Mouse (Mus musculus): ENCODE measurements at regions not wholly inside any gene's neighbourhood (a gene's known extent, or its start where the extent isn't known, plus 50 kb on each side); places are given as distances from the start of the nearest gene placed in this dataset.
"Not testable (repeated sequence)": the region's sequence is repeated elsewhere in the genome, so short reads cannot be mapped to it uniquely, and the experiment has no call there.

- Histone ChIP-seq H3K4me1 (ENCODE audit: insufficient read depth, low read depth, low read length) (no peaks in the 10 kb centered on the region), H3K4me3 (ENCODE audit: low read depth, low read length) (no peak overlapping the region), H3K36me3 (replicated peaks) (no peaks in the 10 kb centered on the region), H3K9me3 (replicated peaks) (no peaks in the 10 kb centered on the region), H3K27me3 (ENCODE audit: insufficient read depth, low read length) (0 out of 2 replicates have a peak, but pooled peaks cover 2% of the 10 kb centered on the region)
- DNase-seq (ENCODE audit: low spot score) (no peak), ATAC-seq (ENCODE audit: extremely low read depth, insufficient number of reproducible peaks, low FRiP score, poor library complexity, severe bottlenecking) (no peak)
- TF ChIP-seq GATA2 (IDR thresholded peaks at IDR 0.05; ENCODE audit: borderline replicate concordance, low read depth, low read length) (no peak), GATA1 (IDR thresholded peaks at IDR 0.05; ENCODE audit: borderline replicate concordance, low read length) (no peak), TAL1 (conservative IDR thresholded peaks at IDR 0.05; ENCODE audit: low read depth, low read length) (no peak), POLR2AphosphoS5 (IDR thresholded peaks at IDR 0.05; ENCODE audit: insufficient replicate concordance, low read depth, low read length) (no peak), CTCF (IDR thresholded peaks at IDR 0.05; ENCODE audit: low read depth, low read length) (no peak)
Measured at GRCm38 (mm10) chr10:23733679-23734078, 53.4 kb downstream of the Rps12 start.

GRCm38 (mm10) chr10:23725960-23726714 is 60.9 kb downstream of the Rps12 start:
- not testable (repeated sequence) for DNase-seq (ENCODE audit: low spot score); H3K27me3 ChIP-seq (ENCODE audit: insufficient read depth, low read length); ATAC-seq (ENCODE audit: extremely low read depth, insufficient number of reproducible peaks, low FRiP score, poor library complexity, severe bottlenecking); H3K36me3 ChIP-seq (replicated peaks); H3K4me3 ChIP-seq (ENCODE audit: low read depth, low read length); H3K9me3 ChIP-seq (replicated peaks); H3K4me1 ChIP-seq (ENCODE audit: insufficient read depth, low read depth, low read length)

- Histone ChIP-seq H3K36me3 (replicated peaks) (no peaks in the 10 kb centered on the region), H3K9me3 (replicated peaks) (no peaks in the 10 kb centered on the region), H3K27me3 (ENCODE audit: insufficient read depth, low read length) (no peaks in the 10 kb centered on the region), H3K4me3 (ENCODE audit: low read depth, low read length) (no peak overlapping the region), H3K4me1 (ENCODE audit: insufficient read depth, low read depth, low read length) (no peaks in the 10 kb centered on the region)
- DNase-seq (ENCODE audit: low spot score) = no peak
- ATAC-seq (ENCODE audit: extremely low read depth, insufficient number of reproducible peaks, low FRiP score, poor library complexity, severe bottlenecking) = no peak
- TF ChIP-seq GATA2 (IDR thresholded peaks at IDR 0.05; ENCODE audit: borderline replicate concordance, low read depth, low read length) (no peak), POLR2AphosphoS5 (IDR thresholded peaks at IDR 0.05; ENCODE audit: insufficient replicate concordance, low read depth, low read length) (no peak), GATA1 (IDR thresholded peaks at IDR 0.05; ENCODE audit: borderline replicate concordance, low read length) (no peak), TAL1 (conservative IDR thresholded peaks at IDR 0.05; ENCODE audit: low read depth, low read length) (no peak), CTCF (IDR thresholded peaks at IDR 0.05; ENCODE audit: low read depth, low read length) (no peak)
Measured at GRCm38 (mm10) chr10:23718124-23718523, 69.0 kb downstream of the Rps12 start.

GRCm38 (mm10) chr10:23715511-23715910 is 71.6 kb downstream of the Rps12 start:
- DNase-seq (ENCODE audit: low spot score) (no peak), ATAC-seq (ENCODE audit: extremely low read depth, insufficient number of reproducible peaks, low FRiP score, poor library complexity, severe bottlenecking) (no peak)
- Histone ChIP-seq H3K36me3 (replicated peaks) (no peaks in the 10 kb centered on the region), H3K4me3 (ENCODE audit: low read depth, low read length) (no peak overlapping the region), H3K27me3 (ENCODE audit: insufficient read depth, low read length) (peaks cover 5% of the 10 kb centered on the region; the same call in 1 of the 2 replicates), H3K9me3 (replicated peaks) (no peaks in the 10 kb centered on the region), H3K4me1 (ENCODE audit: insufficient read depth, low read depth, low read length) (no peaks in the 10 kb centered on the region)
- no peak for TF ChIP-seq CTCF (IDR thresholded peaks at IDR 0.05; ENCODE audit: low read depth, low read length)
- TF ChIP-seq GATA1 (IDR thresholded peaks at IDR 0.05; ENCODE audit: borderline replicate concordance, low read length) = no peak
- TF ChIP-seq TAL1 (conservative IDR thresholded peaks at IDR 0.05; ENCODE audit: low read depth, low read length) = no peak
- TF ChIP-seq GATA2 (IDR thresholded peaks at IDR 0.05; ENCODE audit: borderline replicate concordance, low read depth, low read length) = no peak
- TF ChIP-seq POLR2AphosphoS5 (IDR thresholded peaks at IDR 0.05; ENCODE audit: insufficient replicate concordance, low read depth, low read length) = no peak

- peaks cover 5% of the 10 kb centered on the region; the same call in 1 of the 2 replicates for H3K27me3 ChIP-seq (ENCODE audit: insufficient read depth, low read length)
- DNase-seq (ENCODE audit: low spot score) (no peak), ATAC-seq (ENCODE audit: extremely low read depth, insufficient number of reproducible peaks, low FRiP score, poor library complexity, severe bottlenecking) (no peak)
- H3K4me1 ChIP-seq (ENCODE audit: insufficient read depth, low read depth, low read length) = no peaks in the 10 kb centered on the region
- no peak overlapping the region for H3K4me3 ChIP-seq (ENCODE audit: low read depth, low read length)
- TF ChIP-seq TAL1 (conservative IDR thresholded peaks at IDR 0.05; ENCODE audit: low read depth, low read length) = no peak
- TF ChIP-seq POLR2AphosphoS5 (IDR thresholded peaks at IDR 0.05; ENCODE audit: insufficient replicate concordance, low read depth, low read length) = no peak
- no peak for TF ChIP-seq CTCF (IDR thresholded peaks at IDR 0.05; ENCODE audit: low read depth, low read length)
- TF ChIP-seq GATA2 (IDR thresholded peaks at IDR 0.05; ENCODE audit: borderline replicate concordance, low read depth, low read length) = no peak
- TF ChIP-seq GATA1 (IDR thresholded peaks at IDR 0.05; ENCODE audit: borderline replicate concordance, low read length) = no peak
- no peaks in the 10 kb centered on the region for H3K36me3 ChIP-seq (replicated peaks)
- no peaks in the 10 kb centered on the region for H3K9me3 ChIP-seq (replicated peaks)
Measured at GRCm38 (mm10) chr10:23715101-23715500, 72.0 kb downstream of the Rps12 start.

- no peak for DNase-seq (ENCODE audit: low spot score)
- no peak for ATAC-seq (ENCODE audit: extremely low read depth, insufficient number of reproducible peaks, low FRiP score, poor library complexity, severe bottlenecking)
Measured at GRCm38 (mm10) chr10:23712691-23713378, 74.2 kb downstream of the Rps12 start.

More at GRCm38 (mm10) chr10:23712691-23713378, 74.2 kb downstream of the Rps12 start:
- Histone ChIP-seq H3K27me3 (ENCODE audit: insufficient read depth, low read length) (peaks cover 7% of the 10 kb centered on the region; the same call in 1 of the 2 replicates), H3K9me3 (replicated peaks) (no peaks in the 10 kb centered on the region), H3K4me3 (ENCODE audit: low read depth, low read length) (no peak overlapping the region), H3K36me3 (replicated peaks) (no peaks in the 10 kb centered on the region), H3K4me1 (ENCODE audit: insufficient read depth, low read depth, low read length) (no peaks in the 10 kb centered on the region)
- TF ChIP-seq CTCF (IDR thresholded peaks at IDR 0.05; ENCODE audit: low read depth, low read length) (no peak), GATA2 (IDR thresholded peaks at IDR 0.05; ENCODE audit: borderline replicate concordance, low read depth, low read length) (no peak), GATA1 (IDR thresholded peaks at IDR 0.05; ENCODE audit: borderline replicate concordance, low read length) (no peak), TAL1 (conservative IDR thresholded peaks at IDR 0.05; ENCODE audit: low read depth, low read length) (no peak), POLR2AphosphoS5 (IDR thresholded peaks at IDR 0.05; ENCODE audit: insufficient replicate concordance, low read depth, low read length) (no peak)
